Mouse (Mus musculus) embryonic facial prominence, embryonic 10.5 days (tissue): ENCODE results near the gene Slc38a3. TPM values are rescaled to one million over a fixed set of nuclear protein-coding genes. Genes with fewer than 3 reads are reported as not detected.

Source experiments
- DNase-seq: peaks from one replicate; pipeline ENCODE4 v3.0.0-alpha.2; 2017; ENCODE audit warnings: low spot score
- H3K27ac ChIP-seq: fragments of 300-500 bp; sonication (generic); replicated peaks from 2 replicates; pipeline ENCODE4 v1.5.1; 2016; ENCODE audit warnings: mild to moderate bottlenecking
- H3K27me3 ChIP-seq: fragments of 300-500 bp; sonication (generic); replicated peaks from 2 replicates; pipeline ENCODE4 v1.6.1; 2016; ENCODE audit warnings: low read depth, mild to moderate bottlenecking; ENCODE audit not compliant: poor library complexity, severe bottlenecking
- H3K36me3 ChIP-seq: fragments of 300-500 bp; sonication (generic); replicated peaks from 2 replicates; pipeline ENCODE4 v1.6.1; 2016; ENCODE audit warnings: mild to moderate bottlenecking, moderate library complexity
- H3K4me1 ChIP-seq: fragments of 300-500 bp; sonication (generic); 2 replicates; pipeline ENCODE4 v1.6.1; 2016
- H3K4me3 ChIP-seq: fragments of 300-500 bp; sonication (generic); 2 replicates; pipeline ENCODE4 v1.5.1; 2016; ENCODE audit warnings: mild to moderate bottlenecking, moderate library complexity
- H3K9me3 ChIP-seq: fragments of 300-500 bp; sonication (generic); 2 replicates; pipeline ENCODE4 v1.6.1; 2016; ENCODE audit warnings: mild to moderate bottlenecking
- WGBS: fragments of 180-500 bp; shearing (Covaris S2); methylation state at CpG from one replicate; pipeline ENCODE4 v1.1.7; 2016; 5-methylcytosine and 5-hydroxymethylcytosine counted together
- polyA plus RNA-seq: library from polyadenylated mRNA; unstranded; fragments of >200 nt; fragmentation: Nextera tagmentation; extraction: Ambion mirVana; gene quantifications from 2 replicates; pipeline ENCODE4 v1.2.1, GENCODE M21; 2016

Gene Slc38a3
- polyA plus RNA-seq, 1 experiment from 2014 or later, result 5.6 TPM

- Histone ChIP-seq H3K27me3 (no peaks in the 10 kb centered on the region), H3K9me3 (no peaks in the 10 kb centered on the region), H3K4me3 (peak overlapping the region; percentile 95), H3K36me3 (peaks cover 58% of the 10 kb centered on the region), H3K27ac (peak overlapping the region; percentile 96), H3K4me1 (peaks cover 97% of the 10 kb centered on the region)
- 11% methylated on average over 14 of the region's 14 CpGs for WGBS
- DNase-seq, result peak; percentile 64
These were observed 39.4 kb downstream of the Slc38a3 start for GRCm38 (mm10) chr9:107629901-107630425.

GRCm38 (mm10) chr9:107629411-107629730, 40.0 kb downstream of the Slc38a3 start:
- H3K27ac ChIP-seq, result peak overlapping the region; percentile 96
- peaks cover 64% of the 10 kb centered on the region for H3K36me3 ChIP-seq
- no peak for DNase-seq
- no peaks in the 10 kb centered on the region for H3K27me3 ChIP-seq
- WGBS, result 35% methylated on average over 4 of the region's 4 CpGs
- H3K9me3 ChIP-seq, result no peaks in the 10 kb centered on the region
- H3K4me1 ChIP-seq, result peaks cover 98% of the 10 kb centered on the region
- peak overlapping the region; percentile 46 for H3K4me3 ChIP-seq

- peaks cover 94% of the 10 kb centered on the region for H3K4me1 ChIP-seq
- no peaks in the 10 kb centered on the region for H3K27me3 ChIP-seq
- peak overlapping the region; percentile 96 for H3K27ac ChIP-seq
- H3K4me3 ChIP-seq, result peak overlapping the region; percentile 46
- H3K36me3 ChIP-seq, result peaks cover 69% of the 10 kb centered on the region
- 41% methylated on average over 15 of the region's 15 CpGs for WGBS
- no peaks in the 10 kb centered on the region for H3K9me3 ChIP-seq
- DNase-seq, result peak; percentile 47
These were observed 40.5 kb downstream of the Slc38a3 start for GRCm38 (mm10) chr9:107628721-107629410.

- peaks cover 81% of the 10 kb centered on the region for H3K4me1 ChIP-seq
- peaks cover 76% of the 10 kb centered on the region for H3K36me3 ChIP-seq
- no peaks in the 10 kb centered on the region for H3K9me3 ChIP-seq
- WGBS, result 38% methylated on average over 20 of the region's 20 CpGs
- peak overlapping the region; percentile 46 for H3K4me3 ChIP-seq
- peak overlapping the region; percentile 96 for H3K27ac ChIP-seq
- no peaks in the 10 kb centered on the region for H3K27me3 ChIP-seq
- DNase-seq, result no peak
These were observed 41.7 kb downstream of the Slc38a3 start for GRCm38 (mm10) chr9:107627387-107628255.

GRCm38 (mm10) chr9:107626844-107627277, 42.5 kb downstream of the Slc38a3 start:
- WGBS, result 3% methylated on average over 2 of the region's 2 CpGs
- peak overlapping the region; percentile 96 for H3K27ac ChIP-seq
- no peaks in the 10 kb centered on the region for H3K9me3 ChIP-seq
- peaks cover 74% of the 10 kb centered on the region for H3K4me1 ChIP-seq
- peak overlapping the region; percentile 46 for H3K4me3 ChIP-seq
- peak; percentile 96 for DNase-seq
- no peaks in the 10 kb centered on the region for H3K27me3 ChIP-seq
- peaks cover 76% of the 10 kb centered on the region for H3K36me3 ChIP-seq

- Histone ChIP-seq H3K27ac (peak overlapping the region; percentile 96), H3K4me1 (peaks cover 68% of the 10 kb centered on the region), H3K4me3 (peak overlapping the region; percentile 46), H3K27me3 (no peaks in the 10 kb centered on the region), H3K36me3 (peaks cover 74% of the 10 kb centered on the region), H3K9me3 (no peaks in the 10 kb centered on the region)
- DNase-seq, result no peak
- 38% methylated on average over 15 of the region's 15 CpGs for WGBS
These were observed 43.0 kb downstream of the Slc38a3 start for GRCm38 (mm10) chr9:107626158-107626843.

- no peaks in the 10 kb centered on the region for H3K27me3 ChIP-seq
- no peak for DNase-seq
- H3K27ac ChIP-seq, result peak overlapping the region; percentile 96
- H3K4me3 ChIP-seq, result no peak overlapping the region
- 92% methylated on average over 12 of the region's 12 CpGs for WGBS
- H3K36me3 ChIP-seq, result peaks cover 75% of the 10 kb centered on the region
- H3K4me1 ChIP-seq, result peaks cover 60% of the 10 kb centered on the region
- no peaks in the 10 kb centered on the region for H3K9me3 ChIP-seq
These were observed 43.8 kb downstream of the Slc38a3 start for GRCm38 (mm10) chr9:107625351-107626128.

GRCm38 (mm10) chr9:107624951-107625350, 44.4 kb downstream of the Slc38a3 start:
- Histone ChIP-seq H3K36me3 (peaks cover 81% of the 10 kb centered on the region), H3K9me3 (no peaks in the 10 kb centered on the region), H3K4me3 (peak overlapping the region; percentile 15; the same call in 1 of the 2 replicates), H3K27me3 (no peaks in the 10 kb centered on the region), H3K27ac (peak overlapping the region; percentile 96; the same call in 1 of the 2 replicates), H3K4me1 (peaks cover 55% of the 10 kb centered on the region)
- DNase-seq, result no peak
- 90% methylated on average over 3 of the region's 3 CpGs for WGBS

GRCm38 (mm10) chr9:107624539-107624938, 44.8 kb downstream of the Slc38a3 start:
- Histone ChIP-seq H3K4me1 (peaks cover 50% of the 10 kb centered on the region), H3K9me3 (no peaks in the 10 kb centered on the region), H3K4me3 (peak overlapping the region; percentile 15; the same call in 1 of the 2 replicates), H3K27me3 (no peaks in the 10 kb centered on the region), H3K27ac (peak overlapping the region; percentile 96), H3K36me3 (peaks cover 82% of the 10 kb centered on the region)
- no peak for DNase-seq
- 73% methylated on average over 5 of the region's 5 CpGs for WGBS

- H3K36me3 ChIP-seq, result peaks cover 90% of the 10 kb centered on the region
- peaks cover 15% of the 10 kb centered on the region for H3K4me1 ChIP-seq
- no peak for DNase-seq
- H3K4me3 ChIP-seq, result no peak overlapping the region
- H3K9me3 ChIP-seq, result no peaks in the 10 kb centered on the region
- no peaks in the 10 kb centered on the region for H3K27me3 ChIP-seq
- no peak overlapping the region for H3K27ac ChIP-seq
These were observed 48.4 kb downstream of the Slc38a3 start for GRCm38 (mm10) chr9:107620954-107621353.

GRCm38 (mm10) chr9:107619546-107619879, 49.8 kb downstream of the Slc38a3 start:
- DNase-seq, result no peak
- WGBS, result 89% methylated on average over 13 of the region's 13 CpGs
- peaks cover 90% of the 10 kb centered on the region for H3K36me3 ChIP-seq
- no peak overlapping the region for H3K4me3 ChIP-seq
- peaks cover 8% of the 10 kb centered on the region for H3K4me1 ChIP-seq
- no peaks in the 10 kb centered on the region for H3K9me3 ChIP-seq
- no peak overlapping the region for H3K27ac ChIP-seq
- no peaks in the 10 kb centered on the region for H3K27me3 ChIP-seq
